Mouse (Mus musculus) frontal cortex, postnatal 25 days (tissue): ENCODE measurements around the gene B3gnt8.

Source experiments
- DNase-seq, 2 experiments: peaks; one replicate each; pipeline ENCODE4 v3.0.0; 2022; ENCODE audit warnings: low spot score in 2 of 2

The B3gnt8 gene

DNA sequence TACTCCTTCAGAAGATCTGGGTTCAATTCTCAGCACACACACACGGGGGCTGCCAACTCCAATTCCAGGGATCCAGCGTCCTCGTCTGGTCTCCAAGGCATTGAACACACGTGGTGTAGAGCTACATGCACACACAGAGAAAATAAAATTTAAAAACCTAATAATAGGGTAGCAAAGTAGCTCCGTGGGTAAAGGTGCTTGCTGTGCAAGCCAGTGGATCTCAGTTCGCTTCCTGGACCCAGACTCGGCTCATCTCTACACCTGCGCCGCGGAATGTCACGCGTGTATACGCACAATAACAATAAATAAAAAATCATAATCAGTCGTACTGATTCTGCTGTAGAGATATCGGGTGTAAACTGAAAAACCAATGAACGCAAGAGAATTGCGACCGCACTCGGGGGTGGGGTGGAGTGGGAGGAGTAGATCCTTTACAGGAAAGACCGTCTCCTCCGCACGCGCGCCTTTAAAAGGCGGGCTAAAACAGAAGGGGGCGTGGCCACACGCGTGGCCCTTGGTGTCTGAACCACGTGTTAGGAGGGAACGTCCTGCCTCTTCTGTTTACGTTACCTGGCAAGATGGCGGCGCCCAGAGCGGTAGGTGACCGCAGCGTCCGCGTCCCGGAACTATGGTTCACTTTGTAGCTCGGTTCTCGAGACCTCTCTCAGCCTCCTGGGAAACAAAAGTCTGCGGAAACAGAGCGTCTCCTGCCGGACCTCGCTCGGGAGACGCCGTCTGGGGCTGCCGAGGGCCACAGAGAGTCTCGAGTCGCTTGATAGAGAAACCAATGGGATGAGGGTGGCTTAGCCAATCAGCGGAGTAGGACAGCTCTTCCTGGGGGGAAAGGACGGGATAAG lies 7.4 kb upstream of the B3gnt8 start, which contains the start of gene Dmac2:
Gene Dmac2, plus strand, starts transcription at position 550 of the 857 bp plus-strand sequence.
- peak; percentile 89 to 90 for DNase-seq

DNA sequence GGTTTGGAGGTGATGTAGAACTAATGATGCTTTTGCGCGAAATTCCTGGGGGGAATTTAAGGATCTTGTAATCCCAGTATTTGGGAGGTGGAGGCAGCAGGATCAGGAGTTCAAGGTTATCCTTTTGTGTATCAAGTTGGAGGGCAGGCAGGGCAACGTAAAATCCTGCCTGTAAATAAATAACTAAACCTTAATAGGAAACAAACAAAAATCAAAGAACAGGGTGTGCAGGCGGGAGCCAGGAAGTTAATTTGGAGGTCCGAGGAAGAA lies 6.8 kb upstream of the B3gnt8 start:
- DNase-seq, result no peak

DNA sequence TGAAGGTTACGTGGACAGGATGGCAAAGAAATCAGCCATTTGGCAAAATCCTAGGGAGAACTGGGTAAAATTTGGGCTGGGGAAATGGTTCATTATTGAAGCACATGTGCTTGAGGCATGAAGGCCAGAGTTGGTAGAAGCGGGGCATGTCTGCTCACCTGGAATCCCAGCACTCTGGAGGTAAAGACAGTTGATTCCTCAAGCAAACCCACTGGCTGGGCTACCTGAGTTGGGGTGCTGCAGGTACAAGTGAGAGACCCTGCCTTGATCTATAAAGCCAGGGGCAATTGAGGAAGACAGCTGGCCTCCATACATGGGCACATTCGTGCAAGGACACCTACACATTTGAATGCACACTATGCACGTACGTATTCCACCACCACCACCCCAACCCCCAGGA lies 6.4 kb upstream of the B3gnt8 start:
- no peak for DNase-seq

- DNase-seq, result no peak
Observed at GRCm38 (mm10) chr7:25620751-25621150, 5.7 kb upstream of the B3gnt8 start.

DNA sequence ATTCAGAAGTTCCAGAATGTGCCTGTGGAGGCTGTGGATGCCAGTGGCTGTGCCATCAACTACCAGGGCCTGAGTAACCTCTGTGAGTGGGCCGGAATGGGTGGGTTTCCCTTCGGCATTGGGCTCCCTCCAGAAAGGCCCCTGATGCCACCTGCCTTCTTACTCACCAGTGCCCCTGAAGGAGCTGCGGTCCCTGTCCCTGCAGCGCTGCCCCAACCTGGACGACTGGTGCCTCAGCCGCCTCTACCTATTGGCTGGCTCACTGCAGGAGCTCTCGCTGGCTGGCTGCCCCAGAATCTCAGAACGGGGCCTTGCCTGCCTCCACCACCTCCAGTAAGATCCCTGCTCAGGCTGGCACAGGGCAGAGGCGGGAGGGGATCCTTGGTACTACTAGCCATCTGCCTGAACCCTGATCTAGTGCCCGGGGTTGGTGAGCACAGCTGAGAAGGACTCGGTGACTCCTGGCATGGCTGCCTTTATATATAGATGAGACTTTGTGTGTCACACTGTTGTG lies 2.5 kb upstream of the B3gnt8 start:
- DNase-seq, result no peak

- no peak for DNase-seq
Observed at GRCm38 (mm10) chr7:25624851-25625250, 1.6 kb upstream of the B3gnt8 start.

DNA sequence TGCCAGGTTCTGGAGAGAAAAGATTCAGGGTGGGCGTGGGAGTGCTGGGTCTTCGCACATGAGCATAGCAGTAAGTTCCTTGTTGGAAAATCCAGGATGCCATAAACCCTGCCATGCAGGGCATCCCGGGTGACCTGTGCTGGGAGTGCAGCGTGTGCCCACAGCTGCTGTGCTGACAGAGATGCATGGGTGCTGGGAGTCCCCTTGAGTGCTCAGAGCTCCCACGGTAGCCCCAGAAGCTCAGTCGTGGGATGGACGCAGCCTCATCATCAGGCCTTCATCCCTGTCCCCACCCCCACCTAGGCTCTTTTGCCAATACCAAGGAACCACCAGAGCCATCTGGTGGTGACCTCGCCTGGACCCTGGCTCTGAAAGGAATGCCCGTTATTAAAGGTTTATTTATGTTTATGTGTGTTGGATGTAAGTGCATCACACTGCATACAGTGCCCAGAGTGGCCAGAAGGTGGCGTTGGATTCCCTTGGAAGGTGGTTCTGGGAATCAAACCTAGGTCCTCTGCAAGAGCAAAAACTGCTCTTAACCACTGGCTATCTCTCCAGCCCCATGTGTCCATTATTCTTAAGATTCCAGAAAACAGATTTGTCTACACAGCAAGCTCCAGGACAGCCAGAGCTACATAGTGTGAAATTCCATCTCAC lies 732 bp upstream of the B3gnt8 start:
- no peak for DNase-seq

DNA sequence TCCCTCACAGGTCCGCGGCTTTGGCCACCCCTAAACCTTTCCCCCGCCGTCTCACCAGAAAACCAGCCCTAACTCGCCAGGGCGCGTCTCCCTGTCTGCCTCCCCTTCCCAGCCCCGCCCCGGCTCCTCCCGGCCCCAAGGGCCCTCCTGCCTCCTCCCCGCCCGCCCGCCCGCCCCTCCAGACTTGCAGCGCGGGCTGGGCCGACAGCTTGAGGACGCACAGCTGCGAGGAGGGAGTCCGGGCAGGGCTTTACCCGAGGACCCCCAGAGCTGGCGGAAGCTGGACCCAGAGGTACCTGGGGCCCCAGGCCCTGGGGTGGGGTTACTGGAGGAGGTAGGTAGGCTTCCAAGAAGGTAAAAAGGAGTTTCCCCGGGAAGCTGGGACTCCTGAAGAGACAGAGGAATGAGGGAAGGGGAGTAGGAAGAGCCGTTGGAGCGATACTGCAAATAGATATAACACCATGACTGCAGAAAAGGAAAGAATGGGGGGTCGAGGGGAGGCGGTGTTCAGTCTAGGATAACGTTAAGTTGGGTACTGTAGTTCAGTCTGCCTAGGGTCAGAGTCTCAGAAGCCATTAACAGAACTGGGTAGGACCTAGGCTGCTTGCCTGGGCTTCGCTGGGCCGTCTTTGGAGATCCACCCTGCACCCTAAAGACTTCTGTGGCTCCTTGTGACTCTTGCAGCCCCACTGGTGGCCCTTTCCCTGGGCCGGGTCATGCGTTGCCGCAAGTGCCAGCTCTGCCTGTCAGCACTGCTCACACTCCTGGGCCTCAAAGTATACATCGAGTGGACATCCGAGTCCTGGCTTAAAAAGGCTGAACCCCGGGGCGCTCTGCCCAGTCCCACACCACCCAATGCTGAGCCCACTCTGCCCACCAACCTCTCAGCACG lies 1.2 kb downstream of the B3gnt8 start:
- DNase-seq, result no peak

GRCm38 (mm10) chr7:25628323-25628620 lies 1.8 kb downstream of the B3gnt8 start:
- no peak for DNase-seq

GRCm38 (mm10) chr7:25632679-25633078 lies 6.2 kb downstream of the B3gnt8 start:
- DNase-seq, result no peak

DNA sequence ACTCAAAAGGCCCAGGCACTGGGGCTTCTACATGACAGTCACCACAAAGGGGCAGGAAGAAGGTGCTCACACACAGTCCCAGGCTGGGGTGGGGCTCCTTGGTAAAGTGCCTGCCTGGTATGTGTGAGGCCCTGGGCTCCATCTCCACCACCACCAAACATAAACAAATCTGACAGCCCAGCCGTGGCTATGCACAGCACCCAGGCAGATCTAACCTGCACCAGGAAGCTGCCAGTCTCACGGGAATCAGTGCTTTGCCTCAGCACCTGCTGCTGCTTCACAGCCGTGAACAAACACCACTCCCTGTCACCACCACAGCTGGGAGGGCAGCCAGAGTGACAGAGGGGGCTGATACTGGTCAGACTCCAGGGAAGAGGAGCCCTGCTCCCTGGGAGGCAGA lies 9.9 kb downstream of the B3gnt8 start:
- DNase-seq, result no peak

DNA sequence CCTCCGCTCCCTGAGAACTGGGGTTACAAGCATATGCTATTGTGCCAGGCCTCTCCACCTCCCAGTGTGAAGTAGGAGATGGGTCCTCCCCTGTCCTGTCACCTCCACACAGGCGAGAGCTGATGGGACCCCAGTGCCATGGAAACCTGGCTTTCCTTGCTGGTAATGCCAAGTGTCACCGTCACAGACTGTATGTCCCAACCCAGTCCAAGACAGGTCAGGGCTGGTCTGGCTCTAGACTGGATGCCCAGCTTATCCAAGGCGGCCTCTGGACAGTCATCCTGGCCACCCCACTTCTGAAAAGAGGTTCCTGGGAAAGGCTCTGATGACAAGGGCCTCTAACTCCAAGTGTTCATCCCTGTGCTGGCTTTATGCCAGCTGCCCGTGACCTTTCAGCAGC lies 10.6 kb downstream of the B3gnt8 start:
- no peak for DNase-seq

GRCm38 (mm10) chr7:25639754-25640153 lies 13.3 kb downstream of the B3gnt8 start:
- DNase-seq, result no peak

DNA sequence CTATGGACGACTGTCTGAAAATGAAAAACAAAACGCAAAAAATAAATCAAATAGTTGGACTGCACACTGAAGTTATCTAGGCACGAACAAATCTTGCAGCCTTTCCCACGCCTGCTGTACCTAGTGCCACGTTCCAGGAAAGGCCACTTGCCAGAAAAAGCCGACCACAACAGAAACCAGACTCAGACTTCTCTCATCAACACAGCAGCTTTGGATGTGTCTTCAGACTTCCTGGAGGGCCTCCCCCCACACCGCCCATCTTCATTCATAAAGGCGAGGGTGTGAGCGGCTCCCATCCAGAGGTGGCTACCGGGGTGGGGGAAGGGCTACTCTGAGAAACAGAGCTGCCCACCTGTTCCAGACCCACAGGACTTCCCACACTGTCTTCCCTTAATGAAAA lies 17.7 kb downstream of the B3gnt8 start:
- DNase-seq, result no peak

- no peak for DNase-seq
Observed at GRCm38 (mm10) chr7:25644631-25645030, 18.2 kb downstream of the B3gnt8 start.

DNA sequence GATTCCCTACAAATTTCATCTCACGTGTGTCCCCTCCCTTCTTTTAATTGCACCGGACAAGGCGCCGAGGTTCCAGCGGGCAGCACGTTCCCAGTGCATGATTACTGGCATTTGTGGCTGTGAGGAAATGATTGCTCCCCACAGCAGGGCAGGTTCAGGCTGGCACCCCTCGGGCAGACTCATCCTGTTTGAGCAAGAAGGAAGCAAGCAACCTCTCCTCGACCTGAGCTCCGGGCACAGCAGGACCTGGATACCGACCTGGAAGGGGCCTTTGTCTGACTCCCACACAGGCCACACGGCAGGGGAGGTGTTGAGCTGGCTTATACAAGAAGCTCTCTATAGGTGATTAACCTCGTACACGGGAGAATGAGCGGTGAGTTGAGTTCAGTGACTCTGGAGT lies 18.6 kb downstream of the B3gnt8 start:
- DNase-seq, result no peak

DNA sequence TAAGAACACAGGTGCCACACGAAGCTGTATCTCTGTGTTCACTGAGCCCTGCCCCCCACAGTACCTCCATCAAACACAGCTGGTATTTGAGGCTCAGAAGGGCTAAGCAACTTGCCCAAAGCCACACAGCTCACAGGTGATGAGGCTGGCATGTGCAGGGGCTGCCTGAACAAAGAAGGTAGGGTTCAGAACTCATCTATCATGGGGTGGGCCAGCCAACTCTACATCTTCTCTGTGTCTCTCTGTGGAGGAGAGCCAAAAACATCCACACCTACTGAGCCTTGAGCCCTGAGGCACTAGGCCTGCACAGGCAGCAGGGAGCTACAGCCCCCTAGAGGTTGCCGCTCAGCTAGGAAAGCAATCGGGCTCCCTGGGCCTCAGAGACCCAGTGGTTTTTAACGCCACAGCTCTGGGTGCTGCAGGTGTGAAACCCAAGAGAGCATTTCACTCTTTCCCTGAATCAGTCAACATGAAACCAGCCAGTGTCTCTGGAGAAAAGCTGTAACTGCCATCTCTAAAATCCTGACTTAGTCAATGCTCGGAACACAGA lies 21.2 kb downstream of the B3gnt8 start:
- DNase-seq, result no peak

GRCm38 (mm10) chr7:25649839-25650238 lies 23.4 kb downstream of the B3gnt8 start:
- DNase-seq, result no peak

GRCm38 (mm10) chr7:25651281-25651680 lies 24.8 kb downstream of the B3gnt8 start:
- DNase-seq, result no peak

GRCm38 (mm10) chr7:25652244-25652759 lies 25.8 kb downstream of the B3gnt8 start:
- no peak for DNase-seq

DNA sequence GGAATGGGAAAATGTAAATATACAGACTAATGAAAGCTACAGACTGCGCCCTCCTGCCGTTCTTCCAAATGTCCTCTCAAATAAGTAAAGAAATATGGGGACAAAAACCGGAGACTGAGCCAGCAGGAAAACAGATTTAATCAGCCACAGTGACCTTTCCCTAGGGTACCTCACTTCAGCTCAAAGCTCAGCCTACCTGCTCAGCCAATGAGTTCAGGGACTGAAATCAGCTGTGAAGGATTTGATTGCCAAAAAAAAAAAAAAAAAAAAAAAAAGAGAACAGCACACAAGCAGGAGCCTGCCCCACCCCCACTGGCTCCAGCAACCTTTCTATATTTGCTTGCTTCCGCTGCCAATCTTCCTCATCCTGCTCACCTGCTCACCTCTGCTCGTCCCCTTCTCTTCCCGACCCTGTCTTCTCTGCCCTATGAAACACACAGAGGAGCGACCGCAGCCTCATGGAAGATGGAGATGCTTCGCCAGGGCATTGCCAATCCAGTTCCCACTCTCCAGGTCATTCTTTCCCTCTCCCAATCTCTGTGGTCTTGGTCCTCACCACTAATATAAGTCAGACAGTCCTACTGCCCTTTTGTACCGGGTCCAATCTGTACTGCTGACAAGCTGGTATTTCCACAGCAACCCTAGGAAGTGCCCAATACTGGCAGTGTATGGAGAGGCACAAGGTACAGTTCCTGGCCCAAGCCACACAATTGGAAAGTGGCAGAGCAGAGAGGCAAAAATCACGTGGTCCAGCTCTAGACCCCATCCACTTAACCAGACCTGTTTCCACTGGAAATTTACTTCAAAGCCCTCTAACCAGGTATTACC lies 29.4 kb downstream of the B3gnt8 start:
- DNase-seq, result no peak
